Mouse (Mus musculus): ENCODE data around the gene Eif4a2.

- TF ChIP-seq RAD21 (IDR thresholded peaks at IDR 0.05; ENCODE audit: low read depth, low read length), result no peak
- no peak for TF ChIP-seq POLR2A (IDR thresholded peaks at IDR 0.05; ENCODE audit: low read depth, low read length)
- no peak for TF ChIP-seq ZKSCAN1 (IDR thresholded peaks at IDR 0.05; ENCODE audit: borderline replicate concordance, low read depth, low read length)
These were observed 15.9 kb downstream of the Eif4a2 start for GRCm38 (mm10) chr16:23123104-23123503.
